Mouse (Mus musculus) 3134 (cell line): ENCODE results near the gene Sfr1.

ENCODE experiments used
- DNase-seq: peaks from one replicate; pipeline ENCODE4 v3.0.0-alpha.2; 2011; ENCODE audit warnings: low spot score; ENCODE audit not compliant: insufficient read length; ENCODE audit errors: extremely low read depth

Sfr1 gene

GRCm38 (mm10) chr19:47750391-47750790 is 18.9 kb downstream of the Sfr1 start:
- no peak for DNase-seq

DNA sequence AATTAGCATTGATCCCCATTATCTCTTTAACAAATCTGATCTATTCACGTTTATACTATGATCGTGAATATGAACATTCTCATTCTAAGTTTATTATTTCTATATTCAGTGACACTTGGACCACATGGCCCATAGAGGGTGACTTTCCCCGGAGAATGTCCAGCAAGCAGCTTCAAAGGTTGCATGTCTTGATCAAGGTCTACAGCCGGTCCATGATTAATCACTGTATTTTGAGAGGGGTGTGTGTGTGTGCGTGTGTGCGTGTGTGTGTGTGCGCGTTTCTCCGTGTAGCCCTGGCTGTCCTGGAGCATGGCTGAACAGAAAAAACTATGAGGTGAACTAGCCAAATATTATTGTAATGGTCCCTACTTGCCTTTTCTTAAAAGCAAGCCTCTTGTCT is 21.0 kb downstream of the Sfr1 start:
- DNase-seq, result no peak

DNA sequence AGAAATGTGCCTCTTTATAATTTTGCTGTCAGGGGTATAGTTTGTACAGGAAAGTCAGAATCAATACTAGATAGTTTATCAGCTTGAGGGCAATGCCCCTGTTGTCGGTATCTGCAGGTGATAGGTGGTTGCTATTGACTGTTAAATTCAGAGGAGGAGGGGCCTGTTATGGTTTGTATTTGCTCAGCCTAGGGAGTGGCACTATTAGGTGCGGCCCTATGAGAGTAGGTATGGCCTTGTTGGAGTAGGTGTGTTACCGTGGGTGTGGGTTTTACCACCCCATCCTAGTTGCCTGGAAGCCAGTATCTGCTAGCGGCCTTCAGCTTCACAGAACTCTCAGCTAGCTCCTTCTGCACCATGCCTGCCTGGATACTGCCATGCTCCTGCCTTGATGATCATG is 22.4 kb downstream of the Sfr1 start:
- no peak for DNase-seq

DNA sequence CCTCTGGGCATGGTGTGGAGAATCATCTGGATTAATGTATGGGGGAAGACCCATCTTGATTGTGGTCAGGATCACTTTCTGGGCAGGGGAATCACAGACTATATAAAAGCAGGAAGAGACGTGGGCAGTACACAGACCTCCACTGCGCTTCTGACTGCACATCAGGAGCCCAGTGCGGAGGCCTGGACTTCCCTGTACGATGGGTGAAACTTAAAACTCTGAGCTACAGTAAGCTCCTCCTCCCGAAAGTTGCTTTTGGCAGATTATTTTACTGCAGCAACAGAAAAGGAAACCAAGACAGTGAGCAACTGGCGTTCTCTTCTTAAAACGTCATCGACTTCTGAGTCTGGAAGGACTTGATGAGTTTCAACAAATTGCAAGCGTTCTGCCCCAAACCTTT is 23.4 kb downstream of the Sfr1 start:
- DNase-seq, result no peak

- no peak for DNase-seq
These were observed 24.1 kb downstream of the Sfr1 start for GRCm38 (mm10) chr19:47755625-47756024.

GRCm38 (mm10) chr19:47777847-47778246 is 46.4 kb downstream of the Sfr1 start:
- DNase-seq, result no peak

GRCm38 (mm10) chr19:47780145-47780544 is 48.7 kb downstream of the Sfr1 start:
- DNase-seq, result no peak

GRCm38 (mm10) chr19:47780972-47781371 is 49.5 kb downstream of the Sfr1 start:
- DNase-seq, result no peak

DNA sequence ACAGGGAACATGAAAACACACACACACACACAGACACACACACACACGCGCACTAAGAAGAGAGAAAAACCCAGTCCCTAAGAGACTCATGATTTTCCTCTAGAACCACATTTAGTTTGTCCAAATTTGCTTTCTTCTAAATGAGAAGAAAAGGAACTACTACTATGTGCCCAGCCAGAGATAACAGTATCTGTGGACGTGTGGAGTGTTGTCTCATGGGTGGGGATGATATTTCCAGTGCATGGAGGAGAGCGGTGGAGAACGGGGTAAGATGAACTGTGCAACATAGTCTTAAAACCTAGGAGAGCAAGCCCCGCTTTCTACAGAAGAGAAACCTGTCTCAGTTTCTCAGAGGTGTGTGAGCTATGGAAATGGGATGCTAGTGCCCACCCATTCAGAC is 52.4 kb downstream of the Sfr1 start:
- DNase-seq, result no peak
